Mouse (Mus musculus) retina, embryonic 14.5 days (tissue): ENCODE data around the gene Gm21693.
"Not testable (repeated sequence)": the region's sequence is repeated elsewhere in the genome, so short reads cannot be mapped to it uniquely, and the experiment has no call there.

Experiments used
- DNase-seq: peaks from one replicate; pipeline ENCODE4 v3.0.0-alpha.2; 2015; ENCODE audit warnings: low spot score

The Gm21693 gene

GRCm38 (mm10) chrY:3345229-3345628, at the start of gene Gm21693:
Gm21693 (minus strand) TSS chrY:3345329.
- not testable (repeated sequence) for DNase-seq

GRCm38 (mm10) chrY:3340661-3341060, 4.5 kb downstream of the Gm21693 start:
- DNase-seq: not testable (repeated sequence)

- DNase-seq: not testable (repeated sequence)
Measured at GRCm38 (mm10) chrY:3306349-3306748, 38.8 kb downstream of the Gm21693 start, which contains the start of gene Gm21677. Gm21677 (minus strand) TSS chrY:3306449.
